Mouse (Mus musculus) thymus, postnatal 25 days (tissue): Measurements from ENCODE around the gene Trappc2l.

Experiments used
- DNase-seq: peaks from one replicate; pipeline ENCODE4 v3.0.0; 2022

Gene Trappc2l

GRCm38 (mm10) chr8:122658149-122658806, 46.8 kb downstream of the Trappc2l start:
- DNase-seq, result no peak

- no peak for DNase-seq
Measured at GRCm38 (mm10) chr8:122658807-122659160, 47.3 kb downstream of the Trappc2l start.

GRCm38 (mm10) chr8:122660022-122660421, 48.6 kb downstream of the Trappc2l start:
- no peak for DNase-seq

GRCm38 (mm10) chr8:122661138-122661537, 49.7 kb downstream of the Trappc2l start:
- DNase-seq, result no peak

- DNase-seq, result no peak
Measured at GRCm38 (mm10) chr8:122661894-122662293, 50.5 kb downstream of the Trappc2l start.

- no peak for DNase-seq
Measured at GRCm38 (mm10) chr8:122663106-122663505, 51.7 kb downstream of the Trappc2l start.

- DNase-seq, result no peak
Measured at GRCm38 (mm10) chr8:122663670-122664069, 52.2 kb downstream of the Trappc2l start.

GRCm38 (mm10) chr8:122665221-122665620, 53.8 kb downstream of the Trappc2l start:
- DNase-seq, result no peak

- no peak for DNase-seq
Measured at GRCm38 (mm10) chr8:122665667-122666316, 54.4 kb downstream of the Trappc2l start.
